Mouse (Mus musculus): ENCODE results near the gene Barx1.

The Barx1 gene

GRCm38 (mm10) chr13:48662431-48663143 lies at the start of gene Barx1:
Barx1 (plus strand) TSS chr13:48662998.
- no peak for DNase-seq (ENCODE audit: low read depth, low spot score)

- DNase-seq (ENCODE audit: low read depth, low spot score) = no peak
Measured at GRCm38 (mm10) chr13:48614525-48614924, 48.3 kb upstream of the Barx1 start.

GRCm38 (mm10) chr13:48617774-48618173 lies 45.0 kb upstream of the Barx1 start:
- DNase-seq (ENCODE audit: low read depth, low spot score) = no peak

GRCm38 (mm10) chr13:48618890-48619289 lies 43.9 kb upstream of the Barx1 start:
- DNase-seq (ENCODE audit: low read depth, low spot score) = no peak

- no peak for DNase-seq (ENCODE audit: low read depth, low spot score)
Measured at GRCm38 (mm10) chr13:48624968-48625398, 37.8 kb upstream of the Barx1 start.

- DNase-seq (ENCODE audit: low read depth, low spot score) = peak; percentile 95
Measured at GRCm38 (mm10) chr13:48625433-48626184, 37.2 kb upstream of the Barx1 start, which contains the start of gene Ptpdc1. Ptpdc1 (minus strand) TSS chr13:48625664.

- no peak for DNase-seq (ENCODE audit: low read depth, low spot score)
Measured at GRCm38 (mm10) chr13:48631691-48632090, 31.1 kb upstream of the Barx1 start.

GRCm38 (mm10) chr13:48637706-48638105 lies 25.1 kb upstream of the Barx1 start:
- no peak for DNase-seq (ENCODE audit: low read depth, low spot score)

- peak; percentile 76 for DNase-seq (ENCODE audit: low read depth, low spot score)
Measured at GRCm38 (mm10) chr13:48639570-48639969, 23.2 kb upstream of the Barx1 start.

GRCm38 (mm10) chr13:48643072-48643471 lies 19.7 kb upstream of the Barx1 start:
- DNase-seq (ENCODE audit: low read depth, low spot score) = no peak

- DNase-seq (ENCODE audit: low read depth, low spot score) = no peak
Measured at GRCm38 (mm10) chr13:48643991-48644390, 18.8 kb upstream of the Barx1 start.

- no peak for DNase-seq (ENCODE audit: low read depth, low spot score)
Measured at GRCm38 (mm10) chr13:48646696-48647095, 16.1 kb upstream of the Barx1 start.

- no peak for DNase-seq (ENCODE audit: low read depth, low spot score)
Measured at GRCm38 (mm10) chr13:48650615-48651014, 12.2 kb upstream of the Barx1 start.

GRCm38 (mm10) chr13:48651132-48652065 lies 11.4 kb upstream of the Barx1 start:
- no peak for DNase-seq (ENCODE audit: low read depth, low spot score)

- DNase-seq (ENCODE audit: low read depth, low spot score) = peak; percentile 70
Measured at GRCm38 (mm10) chr13:48653788-48654770, 8.7 kb upstream of the Barx1 start.

- DNase-seq (ENCODE audit: low read depth, low spot score) = peak; percentile 85
Measured at GRCm38 (mm10) chr13:48655637-48656036, 7.2 kb upstream of the Barx1 start.

- no peak for DNase-seq (ENCODE audit: low read depth, low spot score)
Measured at GRCm38 (mm10) chr13:48657791-48658190, 5.0 kb upstream of the Barx1 start.

GRCm38 (mm10) chr13:48658588-48659253 lies 4.1 kb upstream of the Barx1 start:
- DNase-seq (ENCODE audit: low read depth, low spot score) = no peak

- DNase-seq (ENCODE audit: low read depth, low spot score) = no peak
Measured at GRCm38 (mm10) chr13:48659254-48660220, 3.3 kb upstream of the Barx1 start.

Data from mesoderm, embryonic 11.5 days (tissue).